ENCODE assay signal across 8 mouse cellular contexts in genomic region chrX:20335722-20336121, GRCm38 (mm10). TPM values are rescaled to one million over a fixed set of nuclear protein-coding genes. Genes with fewer than 3 reads are reported as not detected.
DNase-seq lines count a peak whose midpoint lies in the region.

No protein-coding gene starts in this region.

- DNase-seq in heart, adult 11 months = peak; percentile 39
- DNase-seq in heart, embryonic 10.5 days (ENCODE audit: low spot score) = no peak
- peak; percentile 13 to 20 for DNase-seq in urinary bladder, postnatal 36 days (ENCODE audit: low spot score in 2 of 2)
- DNase-seq in urinary bladder, adult 2 months (ENCODE audit: low spot score) = no peak
- DNase-seq in cerebellum, postnatal 25 days = peak; percentile 61 to 80
- peak; percentile 69 for DNase-seq in kidney, postnatal 10 days
- peak; percentile 67 for DNase-seq in lung, postnatal 14 days
- peak; percentile 32 to 66 for DNase-seq in spleen, postnatal 4 days (ENCODE audit: low spot score in 2 of 2)

- H3K36me3 ChIP-seq in heart, embryonic 10.5 days = no peaks in the 10 kb centered on the region

- no peak overlapping the region for H3K4me3 ChIP-seq in heart, embryonic 10.5 days

- no peaks in the 10 kb centered on the region for H3K4me1 ChIP-seq in heart, embryonic 10.5 days

- no peaks in the 10 kb centered on the region for H3K27me3 ChIP-seq in heart, embryonic 10.5 days (ENCODE audit: insufficient read depth, poor library complexity, severe bottlenecking)

- H3K9me3 ChIP-seq in heart, embryonic 10.5 days = no peaks in the 10 kb centered on the region

- no peak overlapping the region for H3K27ac ChIP-seq in heart, embryonic 10.5 days

- 23% methylated on average over 2 of the region's 2 CpGs for WGBS in heart, embryonic 10.5 days

RNA-seq across cellular contexts. Expression of gene Rp2, which starts 28.6 kb away (rescaled TPM):
- polyA plus RNA-seq in heart, embryonic 10.5 days (2016; fragmentation: Nextera tagmentation; extraction: Ambion mirVana) = 14.5 and 15.9 TPM in 2 replicates
- 15.8 and 17.2 TPM in 2 replicates for polyA plus RNA-seq in urinary bladder, adult 2 months (2012; rRNA removed)

RNA-seq across cellular contexts. Expression of gene Slc9a7, which starts 44.1 kb away (rescaled TPM):
- 4.2 and 6.6 TPM in 2 replicates for polyA plus RNA-seq in heart, embryonic 10.5 days (2016; fragmentation: Nextera tagmentation; extraction: Ambion mirVana)
- 1.4 and 1.9 TPM in 2 replicates for polyA plus RNA-seq in urinary bladder, adult 2 months (2012; rRNA removed)

Comparison
In these comparisons a context has a peak if more than half of its experiments do, and no peak if none do; other contexts are left out.
1. DNase-seq: peak in heart, adult 11 months (single experiment), urinary bladder, postnatal 36 days (2 of 2), cerebellum, postnatal 25 days (2 of 2), kidney, postnatal 10 days (single experiment), lung, postnatal 14 days (single experiment) and spleen, postnatal 4 days (2 of 2); none in heart, embryonic 10.5 days (single experiment) and urinary bladder, adult 2 months (single experiment).